Mouse (Mus musculus) limb, embryonic 14.5 days (tissue): Measurements from ENCODE around the gene Tsfm. TPM values are rescaled to one million over a fixed set of nuclear protein-coding genes. Genes with fewer than 3 reads are reported as not detected.

Source experiments
- ATAC-seq: fragments of 200-750 bp; cut with Nextera tagmentation; 2 replicates; pipeline ENCODE4 v1.8.0; 2017; ENCODE audit warnings: low read depth, moderate number of reproducible peaks, moderate TSS enrichment; ENCODE audit not compliant: low FRiP score
- DNase-seq: peaks from one replicate; pipeline ENCODE4 v3.0.0-alpha.2; 2015; ENCODE audit warnings: low spot score
- H3K27ac ChIP-seq: fragments of 300-500 bp; sonication (generic); replicated peaks from 2 replicates; pipeline ENCODE4 v1.5.1; 2014; ENCODE audit warnings: low read depth, mild to moderate bottlenecking, low read length, moderate library complexity, mixed read lengths
- H3K27me3 ChIP-seq: fragments of 300-500 bp; sonication (generic); 2 replicates; pipeline ENCODE4 v1.6.1; 2014; ENCODE audit warnings: low read length, mixed read lengths; ENCODE audit not compliant: control insufficient read depth, insufficient read depth
- H3K36me3 ChIP-seq: fragments of 300-500 bp; sonication (generic); 2 replicates; pipeline ENCODE4 v1.6.1; 2014; ENCODE audit warnings: mild to moderate bottlenecking, low read length, moderate library complexity, mixed read lengths; ENCODE audit not compliant: control insufficient read depth, insufficient read depth
- H3K4me1 ChIP-seq: fragments of 300-500 bp; sonication (generic); 2 replicates; pipeline ENCODE4 v1.6.1; 2014; ENCODE audit warnings: antibody characterized with exemption, low read length, mixed read lengths; ENCODE audit not compliant: control insufficient read depth, insufficient read depth
- H3K4me2 ChIP-seq: fragments of 300-500 bp; sonication (generic); replicated peaks from 2 replicates; pipeline ENCODE4 v1.6.1; 2014; ENCODE audit warnings: low read depth, mild to moderate bottlenecking, low read length, moderate library complexity; ENCODE audit not compliant: severe bottlenecking
- H3K4me3 ChIP-seq: fragments of 300-500 bp; sonication (generic); replicated peaks from 2 replicates; pipeline ENCODE4 v1.5.1; 2014; ENCODE audit warnings: low read length
- H3K9ac ChIP-seq: fragments of 300-500 bp; sonication (generic); 2 replicates; pipeline ENCODE4 v1.6.1; 2014; ENCODE audit warnings: mild to moderate bottlenecking, low read depth, low read length, moderate library complexity; ENCODE audit not compliant: severe bottlenecking
- H3K9me3 ChIP-seq: fragments of 300-500 bp; sonication (generic); 2 replicates; pipeline ENCODE4 v1.6.1; 2016; ENCODE audit warnings: low read length; ENCODE audit not compliant: control insufficient read depth
- POLR2A ChIP-seq: fragments of 200-500 bp; IDR thresholded peaks from 2 replicates; pipeline ENCODE4 v1.8.0; 2012; ENCODE audit warnings: inconsistent platforms, mild to moderate bottlenecking, moderate library complexity, borderline replicate concordance; ENCODE audit not compliant: insufficient read depth, insufficient read length; ENCODE audit errors: extremely low read depth
- WGBS: fragments of 180-500 bp; shearing (Covaris S2); extraction: QIAGEN DNeasy Blood & Tissue Kit; methylation state at CpG from one replicate; pipeline ENCODE4 v1.1.7; 2014; 5-methylcytosine and 5-hydroxymethylcytosine counted together
- polyA plus RNA-seq, 2 experiments: library from polyadenylated mRNA; depleted of rRNA in 1 of 2; stranded (reverse) in 1 of 2; unstranded in 1 of 2; fragments of >200 nt; fragmentation: Nextera tagmentation in 1 of 2; extraction: Ambion mirVana in 1 of 2; gene quantifications; 2 replicates each; pipeline versions ENCODE4 v1.2.1 to v1.2.3; 2012 to 2014

Tsfm gene
- polyA plus RNA-seq, 2 experiments, result 55.8 to 65.2 TPM

DNA sequence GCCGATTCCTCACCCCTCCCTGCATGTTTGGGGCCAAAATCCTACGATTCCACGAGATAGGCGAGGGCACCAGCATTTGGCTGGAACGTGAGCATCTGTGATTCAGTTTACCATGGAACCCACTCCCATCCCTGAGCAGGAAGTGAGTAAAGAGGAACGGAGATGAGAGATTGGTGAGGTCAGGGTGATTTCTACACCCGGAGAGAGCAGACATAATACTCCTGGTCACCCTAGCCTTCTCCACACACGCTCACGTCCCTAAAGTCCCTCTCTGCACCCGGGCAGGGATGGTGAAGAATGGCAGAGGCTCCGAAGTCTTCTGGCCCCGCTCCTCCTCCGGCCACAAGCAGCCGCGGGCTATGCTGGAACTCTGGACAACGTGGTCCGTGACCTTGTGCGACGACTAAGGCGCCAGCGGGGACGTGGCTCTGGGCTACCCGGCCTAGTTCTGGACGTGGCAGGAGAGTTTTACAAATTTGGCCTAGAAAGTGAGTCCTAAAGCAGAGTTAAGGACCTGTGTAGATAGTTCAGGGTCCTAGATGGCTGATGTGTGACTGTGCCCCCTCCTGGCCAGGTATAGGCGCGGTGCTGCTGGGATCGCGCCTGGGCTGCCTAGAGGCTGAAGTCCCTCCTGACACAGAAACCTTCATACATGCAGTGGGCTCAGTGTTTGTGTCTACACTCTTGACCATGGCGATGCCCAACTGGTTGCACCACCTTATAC is 18.9 kb upstream of the Tsfm start:
- H3K4me3 ChIP-seq, result peak overlapping the region; percentile 9
- H3K4me1 ChIP-seq, result peaks cover 3% of the 10 kb centered on the region; the same call in 1 of the 2 replicates
- no peak overlapping the region for H3K27ac ChIP-seq
- DNase-seq (no peak), ATAC-seq (no peak)
- peaks cover 11% of the 10 kb centered on the region for H3K36me3 ChIP-seq
- no peak for TF ChIP-seq POLR2A
- no peak overlapping the region for H3K9ac ChIP-seq
- H3K27me3 ChIP-seq, result peaks cover 43% of the 10 kb centered on the region
- no peaks in the 10 kb centered on the region for H3K9me3 ChIP-seq
- peak overlapping the region; percentile 13 for H3K4me2 ChIP-seq
- WGBS, result 3% methylated on average over 29 of the region's 29 CpGs

DNA sequence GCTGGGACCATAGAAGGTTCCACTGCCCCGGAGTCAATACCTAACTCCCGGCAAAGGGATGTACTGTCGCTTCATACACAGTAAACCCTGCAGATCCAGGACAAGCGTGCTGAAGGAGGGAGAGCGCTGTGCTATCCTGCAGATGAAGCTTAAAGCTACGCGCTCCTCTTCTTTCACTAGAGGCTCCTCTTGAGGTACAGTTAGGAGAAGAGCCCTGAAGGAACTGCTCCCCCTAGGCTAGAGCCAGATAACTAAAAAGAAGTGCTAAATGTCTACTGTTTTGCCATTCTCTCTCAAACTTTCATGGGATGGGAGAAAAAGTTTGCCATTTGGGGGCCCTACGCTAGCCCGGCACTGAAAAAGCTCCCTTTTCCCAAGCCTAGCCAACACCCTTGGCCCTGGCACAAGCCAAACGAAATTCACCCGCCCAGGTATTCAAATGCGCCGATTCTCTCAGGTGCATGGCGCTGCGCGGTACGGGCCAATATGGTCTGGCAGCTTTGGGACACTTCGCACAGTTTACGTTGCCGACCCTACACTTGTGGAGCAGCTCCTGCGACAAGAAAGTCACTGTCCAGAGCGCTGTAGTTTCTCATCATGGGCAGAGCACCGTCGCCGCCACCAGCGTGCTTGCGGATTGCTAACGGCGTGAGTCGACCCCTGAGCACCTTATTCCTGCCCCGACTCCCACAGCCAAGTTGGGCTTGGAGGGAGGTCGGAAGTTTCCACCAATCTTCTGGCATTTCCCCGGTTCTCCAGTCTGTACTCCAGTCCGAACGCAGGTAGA is 18.2 kb upstream of the Tsfm start:
- Histone ChIP-seq H3K4me1 (peaks cover 3% of the 10 kb centered on the region; the same call in 1 of the 2 replicates), H3K4me2 (peak overlapping the region; percentile 13), H3K27ac (no peak overlapping the region), H3K27me3 (peaks cover 43% of the 10 kb centered on the region), H3K4me3 (peak overlapping the region; percentile 9), H3K9ac (no peak overlapping the region), H3K9me3 (no peaks in the 10 kb centered on the region), H3K36me3 (peaks cover 17% of the 10 kb centered on the region)
- WGBS, result 5% methylated on average over 35 of the region's 35 CpGs
- ATAC-seq (no peak), DNase-seq (no peak)
- TF ChIP-seq POLR2A, result no peak

DNA sequence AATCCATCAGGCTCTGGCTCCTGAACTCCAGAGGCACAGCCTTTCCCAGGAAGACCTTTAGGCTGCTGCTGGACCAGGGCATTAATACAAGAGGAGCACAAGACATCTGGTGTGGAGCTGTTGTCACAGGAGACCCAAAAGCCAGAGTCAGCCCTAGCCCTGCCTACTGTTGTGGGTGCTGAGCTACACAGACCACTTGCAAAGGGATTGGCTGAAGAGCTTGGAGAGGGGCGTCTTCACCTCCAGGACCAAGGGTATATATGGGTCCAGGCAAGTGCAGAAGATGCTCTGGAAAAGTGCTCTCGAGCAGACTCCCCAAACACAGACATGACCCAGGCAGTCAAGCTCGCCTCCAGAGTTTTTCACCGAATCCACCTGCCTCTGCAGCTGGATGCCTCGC is 17.3 kb upstream of the Tsfm start, which contains the start of gene Cyp27b1:
Gene Cyp27b1, plus strand, starts transcription at position 297 of the 400 bp plus-strand sequence.
- ATAC-seq, result no peak
- H3K9ac ChIP-seq, result no peak within 1 kb of the TSS
- WGBS, result 32% methylated on average over 5 of the region's 5 CpGs

DNA sequence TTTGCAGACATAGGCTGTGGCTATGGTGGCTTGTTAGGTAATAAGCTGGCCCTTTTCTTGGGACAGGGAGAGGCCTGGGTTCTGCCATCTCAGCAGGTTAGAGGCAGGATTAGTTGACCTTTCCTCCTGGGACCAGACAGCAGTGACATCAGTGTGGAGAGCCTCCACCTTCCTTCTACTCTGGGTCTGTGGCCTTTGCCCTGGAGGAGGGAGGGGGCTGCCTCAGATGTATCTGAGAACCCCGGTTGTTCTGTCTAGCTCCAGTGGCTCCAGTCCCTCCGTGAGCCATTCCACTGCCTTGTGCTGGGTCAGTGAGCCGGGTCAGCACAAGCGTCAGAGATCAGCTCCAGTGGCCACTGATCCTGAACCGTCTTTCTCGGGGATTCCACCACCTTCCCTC is 12.5 kb upstream of the Tsfm start:
- no peak overlapping the region for H3K27ac ChIP-seq
- peaks cover 22% of the 10 kb centered on the region for H3K36me3 ChIP-seq
- H3K4me3 ChIP-seq, result no peak overlapping the region
- H3K9me3 ChIP-seq, result no peaks in the 10 kb centered on the region
- H3K27me3 ChIP-seq, result peaks cover 9% of the 10 kb centered on the region
- 92% methylated on average over 6 of the region's 6 CpGs for WGBS
- ATAC-seq, result no peak
- peak overlapping the region; percentile 94; the same call in 1 of the 2 replicates for H3K4me2 ChIP-seq
- no peak for TF ChIP-seq POLR2A
- H3K9ac ChIP-seq, result no peak overlapping the region
- peaks cover 12% of the 10 kb centered on the region for H3K4me1 ChIP-seq
- no peak for DNase-seq

More for the DNA sequence above, 17.3 kb upstream of the Tsfm start, which contains the start of gene Cyp27b1:
- Histone ChIP-seq H3K4me3 (peak within 1 kb of the TSS; percentile 9; the same call in 1 of the 2 replicates), H3K9me3 (no peaks in the 10 kb centered on the region), H3K36me3 (peaks cover 22% of the 10 kb centered on the region), H3K4me2 (peak within 1 kb of the TSS; percentile 13), H3K27me3 (peaks cover 43% of the 10 kb centered on the region), H3K27ac (no peak within 1 kb of the TSS), H3K4me1 (peaks cover 3% of the 10 kb centered on the region; the same call in 1 of the 2 replicates)
- no peak for TF ChIP-seq POLR2A
- no peak for DNase-seq

DNA sequence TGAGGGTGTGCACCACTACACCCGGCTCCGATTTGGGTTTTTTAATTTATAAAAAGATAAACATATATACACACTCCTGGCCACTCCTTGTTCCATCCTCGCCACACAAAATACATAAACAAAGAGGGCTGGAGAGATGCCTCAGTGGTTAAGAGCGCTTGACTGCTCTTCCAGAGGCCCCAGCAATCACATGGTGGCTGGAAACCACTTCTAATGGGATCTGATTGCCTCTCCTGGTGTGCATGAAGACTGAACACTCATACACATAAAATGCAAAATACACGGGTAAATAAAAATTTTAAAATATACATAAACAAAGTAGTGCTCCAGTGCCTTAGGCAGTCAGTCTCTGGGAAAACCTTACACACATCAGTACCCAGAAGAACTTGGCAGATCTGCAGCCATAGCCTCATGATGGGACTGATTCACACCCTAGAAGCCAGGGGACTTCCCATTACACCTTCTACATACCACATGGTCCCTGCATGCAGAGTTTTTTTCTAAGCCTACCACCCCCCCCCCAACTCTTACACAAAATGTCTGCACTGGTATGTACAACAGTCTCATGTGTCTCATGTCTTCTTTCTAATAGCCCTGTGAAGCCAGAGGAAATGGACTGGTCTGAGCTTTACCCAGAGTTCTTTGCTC is 12.0 kb upstream of the Tsfm start:
- Histone ChIP-seq H3K36me3 (peaks cover 22% of the 10 kb centered on the region), H3K4me2 (peak overlapping the region; percentile 94), H3K4me3 (peak overlapping the region; percentile 87), H3K27me3 (peaks cover 3% of the 10 kb centered on the region), H3K27ac (peak overlapping the region; percentile 61; the same call in 1 of the 2 replicates), H3K9me3 (no peaks in the 10 kb centered on the region), H3K9ac (peak overlapping the region; percentile 76), H3K4me1 (peaks cover 12% of the 10 kb centered on the region)
- DNase-seq, result no peak
- no peak for TF ChIP-seq POLR2A
- 15% methylated on average over 5 of the region's 5 CpGs for WGBS
- ATAC-seq, result no peak
